20 mouse cellular contexts compared by ENCODE assay signal in the genomic region with DNA sequence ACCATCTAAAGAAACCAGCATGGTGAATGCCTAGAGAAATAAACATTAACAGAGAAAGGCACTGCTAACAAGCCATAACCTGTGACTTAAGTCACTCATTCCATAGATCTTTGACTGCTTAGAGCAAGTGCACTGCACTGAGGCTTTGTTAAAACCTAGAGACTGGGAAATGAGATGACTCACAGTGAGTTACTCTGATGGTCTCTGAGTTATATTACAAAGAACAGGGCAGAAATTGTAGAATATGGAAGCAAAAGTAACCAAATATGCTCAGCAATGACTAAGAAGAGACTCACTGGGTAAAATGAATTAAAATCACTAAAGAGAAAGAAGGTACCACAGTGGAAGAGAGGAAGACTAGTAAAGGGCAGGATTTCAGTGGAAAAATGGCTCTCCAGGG. TPM values are rescaled to one million over a fixed set of nuclear protein-coding genes. Genes with fewer than 3 reads are reported as not detected.
DNase-seq lines count a peak whose midpoint lies in the region; ATAC-seq and TF ChIP-seq lines count a peak whose summit lies in the region.
"Had no signal": no experiment of that assay in that cellular context is flagged by ENCODE, and none has a peak within 500 bp of the region (broad histone marks: within the 10 kb centered on the region; RNA-seq: fewer than 3 reads in every experiment).

No protein-coding gene starts in this region.

- TF ChIP-seq POLR2A in embryonic fibroblast, embryonic 13.5 days (IDR thresholded peaks at IDR 0.05; ENCODE audit: low read depth, low read length), result 0 out of 2 replicates have a peak, but pooled peaks have one; percentile 16

- H3K27me3 ChIP-seq in heart, embryonic 13.5 days (replicated peaks), result no peaks in the 10 kb centered on the region
- H3K27me3 ChIP-seq in limb, embryonic 13.5 days, result no peaks in the 10 kb centered on the region
- no peaks in the 10 kb centered on the region for H3K27me3 ChIP-seq in limb, embryonic 10.5 days (ENCODE audit: low read depth, poor library complexity, severe bottlenecking)
- H3K27me3 ChIP-seq: embryonic facial prominence, embryonic 12.5 days; neural tube, embryonic 15.5 days; Patski had no signal

- no peak overlapping the region for H3K4me3 ChIP-seq in heart, embryonic 13.5 days
- no peak overlapping the region for H3K4me3 ChIP-seq in limb, embryonic 13.5 days
- no peak overlapping the region for H3K4me3 ChIP-seq in limb, embryonic 10.5 days
- no peak overlapping the region for H3K4me3 ChIP-seq in embryonic fibroblast, embryonic 13.5 days (ENCODE audit: insufficient read depth, low read length)
- H3K4me3 ChIP-seq: embryonic facial prominence, embryonic 12.5 days; forebrain, embryonic 10.5 days; neural tube, embryonic 15.5 days had no signal

- no peak overlapping the region for H3K9ac ChIP-seq in heart, embryonic 13.5 days
- H3K9ac ChIP-seq in limb, embryonic 13.5 days, result no peak overlapping the region
- H3K9ac ChIP-seq: embryonic facial prominence, embryonic 12.5 days; hindbrain, embryonic 14.5 days; neural tube, embryonic 15.5 days had no signal

- H3K27ac ChIP-seq in heart, embryonic 13.5 days (replicated peaks), result peak overlapping the region; percentile 13; the same call in 1 of the 2 replicates
- H3K27ac ChIP-seq in limb, embryonic 13.5 days, result peak overlapping the region; percentile 53; the same call in 1 of the 2 replicates
- no peak overlapping the region for H3K27ac ChIP-seq in limb, embryonic 10.5 days
- H3K27ac ChIP-seq in embryonic fibroblast, embryonic 13.5 days (ENCODE audit: insufficient read depth, low read length), result peak overlapping the region; percentile 99
- H3K27ac ChIP-seq: embryonic facial prominence, embryonic 12.5 days; forebrain, embryonic 10.5 days; hindbrain, embryonic 14.5 days; neural tube, embryonic 15.5 days had no signal

- intact Hi-C loops in heart, postnatal 14 days (cut with DNase I), result loop anchor here (5.0 kb wide), 1 partner anchor 37 kb away; no protein-coding TSS in a partner anchor

- H3K36me3 ChIP-seq in heart, embryonic 13.5 days, result no peaks in the 10 kb centered on the region
- no peaks in the 10 kb centered on the region for H3K36me3 ChIP-seq in limb, embryonic 13.5 days
- H3K36me3 ChIP-seq in limb, embryonic 10.5 days, result no peaks in the 10 kb centered on the region
- H3K36me3 ChIP-seq: embryonic facial prominence, embryonic 12.5 days; forebrain, embryonic 10.5 days; neural tube, embryonic 15.5 days had no signal

- TF ChIP-seq CTCF in embryonic fibroblast, embryonic 13.5 days (IDR thresholded peaks at IDR 0.05; ENCODE audit: borderline replicate concordance, insufficient read depth, low read length), result no peak

- H3K9me3 ChIP-seq in heart, embryonic 13.5 days, result no peaks in the 10 kb centered on the region
- no peaks in the 10 kb centered on the region for H3K9me3 ChIP-seq in limb, embryonic 13.5 days
- no peaks in the 10 kb centered on the region for H3K9me3 ChIP-seq in limb, embryonic 10.5 days (replicated peaks)
- H3K9me3 ChIP-seq: embryonic facial prominence, embryonic 12.5 days; forebrain, embryonic 10.5 days; neural tube, embryonic 15.5 days had no signal

- DNase-seq in heart, postnatal 14 days, result no peak
- no peak for DNase-seq in limb, embryonic 10.5 days (ENCODE audit: low spot score)
- no peak for DNase-seq in ovary, postnatal 10 days (ENCODE audit: low spot score)
- no peak for DNase-seq in neural tube, embryonic 10.5 days (ENCODE audit: extremely low spot score, low spot score)
- DNase-seq in adrenal gland, postnatal 14 days, result no peak
- DNase-seq: adrenal gland, adult 8-10 months; cerebellum, adult 9-11 months; lung, adult 18-20 months; right cerebral cortex, postnatal 14 days; spleen, adult 18-20 months had no signal

- H3K4me2 ChIP-seq in heart, embryonic 13.5 days, result no peak overlapping the region
- H3K4me2 ChIP-seq in limb, embryonic 13.5 days (replicated peaks), result no peak overlapping the region
- H3K4me2 ChIP-seq: embryonic facial prominence, embryonic 12.5 days; hindbrain, embryonic 14.5 days; neural tube, embryonic 15.5 days had no signal

- peaks cover 14% of the 10 kb centered on the region; the same call in 1 of the 2 replicates for H3K4me1 ChIP-seq in heart, embryonic 13.5 days
- H3K4me1 ChIP-seq in limb, embryonic 13.5 days, result peaks cover 20% of the 10 kb centered on the region
- H3K4me1 ChIP-seq in limb, embryonic 10.5 days, result peaks cover 10% of the 10 kb centered on the region; the same call in 1 of the 2 replicates
- peaks cover 4% of the 10 kb centered on the region for H3K4me1 ChIP-seq in embryonic fibroblast, embryonic 13.5 days (ENCODE audit: control insufficient read depth, insufficient read depth, low read length)
- H3K4me1 ChIP-seq: forebrain, embryonic 10.5 days; neural tube, embryonic 15.5 days had no signal

- ATAC-seq in heart, embryonic 13.5 days (ENCODE audit: extremely low read depth, insufficient number of reproducible peaks, low FRiP score, low TSS enrichment), result no peak
- ATAC-seq in limb, embryonic 13.5 days (ENCODE audit: low FRiP score, low read depth), result no peak
- ATAC-seq: Patski had no signal

RNA-seq across cellular contexts. Expression of gene Omd, which starts 1.6 kb away (rescaled TPM):
- polyA plus RNA-seq in heart, embryonic 13.5 days (2015; fragmentation: Nextera tagmentation; extraction: Ambion mirVana), result 0.56 and 0.64 TPM in 2 replicates
- 1 to 10 TPM; 1.9 to 2.6 TPM for total RNA-seq in heart, postnatal 14 days (2021)
- polyA plus RNA-seq in limb, embryonic 13.5 days (2015; fragmentation: Nextera tagmentation; extraction: Ambion mirVana), result 2.4 and 4.0 TPM in 2 replicates
- polyA plus RNA-seq in limb, embryonic 10.5 days (2016; fragmentation: Nextera tagmentation; extraction: Ambion mirVana), result 1.1 and 1.3 TPM in 2 replicates
- 1.8 and 8.3 TPM in 2 replicates for polyA plus RNA-seq in embryonic fibroblast, embryonic 13.5 days (2011; ENCODE audit: insufficient read length, low read depth, missing spikeins)
- total RNA-seq in adrenal gland, postnatal 14 days (2021), result 3.8 and 6.4 TPM in 2 replicates
- total RNA-seq: megakaryocyte, adult 5-6 weeks had no signal
- polyA plus RNA-seq: liver, adult 2 months had no signal

RNA-seq across cellular contexts. Expression of gene Ogn, which starts 24.0 kb away (rescaled TPM):
- 21.3 and 24.9 TPM in 2 replicates for polyA plus RNA-seq in heart, embryonic 13.5 days (2015; fragmentation: Nextera tagmentation; extraction: Ambion mirVana)
- 10 to 100 TPM; 77.8 to 82.5 TPM for total RNA-seq in heart, postnatal 14 days (2021)
- 150 and 159 TPM in 2 replicates for polyA plus RNA-seq in limb, embryonic 13.5 days (2015; fragmentation: Nextera tagmentation; extraction: Ambion mirVana)
- polyA plus RNA-seq in limb, embryonic 10.5 days (2016; fragmentation: Nextera tagmentation; extraction: Ambion mirVana), result 1.3 and 1.7 TPM in 2 replicates
- polyA plus RNA-seq in embryonic fibroblast, embryonic 13.5 days (2011; ENCODE audit: insufficient read length, low read depth, missing spikeins), result 97.4 and 284 TPM in 2 replicates
- 40.3 and 45.5 TPM in 2 replicates for total RNA-seq in adrenal gland, postnatal 14 days (2021)

RNA-seq across cellular contexts. Expression of gene Aspn, which starts 39.6 kb away (rescaled TPM):
- 7.8 and 8.6 TPM in 2 replicates for polyA plus RNA-seq in heart, embryonic 13.5 days (2015; fragmentation: Nextera tagmentation; extraction: Ambion mirVana)
- 10 to 100 TPM; 73.3 to 74.1 TPM for total RNA-seq in heart, postnatal 14 days (2021)
- 41.4 and 48.2 TPM in 2 replicates for polyA plus RNA-seq in limb, embryonic 13.5 days (2015; fragmentation: Nextera tagmentation; extraction: Ambion mirVana)
- polyA plus RNA-seq in limb, embryonic 10.5 days (2016; fragmentation: Nextera tagmentation; extraction: Ambion mirVana), result 0.14 and 0.18 TPM in 2 replicates
- polyA plus RNA-seq in embryonic fibroblast, embryonic 13.5 days (2011; ENCODE audit: insufficient read length, low read depth, missing spikeins), result 134 and 402 TPM in 2 replicates
- total RNA-seq in adrenal gland, postnatal 14 days (2021), result 21.8 and 25.0 TPM in 2 replicates
- total RNA-seq: megakaryocyte, adult 5-6 weeks had no signal
- polyA plus RNA-seq: liver, adult 2 months; Patski had no signal
